Mouse (Mus musculus): Measurements from ENCODE around the gene Dph1.

The Dph1 gene

GRCm38 (mm10) chr11:75133951-75134350, 57.1 kb downstream of the Dph1 start:
- DNase-seq (ENCODE audit: low spot score): peak; percentile 48

- DNase-seq (ENCODE audit: low spot score): no peak
These were observed 57.6 kb downstream of the Dph1 start for GRCm38 (mm10) chr11:75133391-75133790.

DNA sequence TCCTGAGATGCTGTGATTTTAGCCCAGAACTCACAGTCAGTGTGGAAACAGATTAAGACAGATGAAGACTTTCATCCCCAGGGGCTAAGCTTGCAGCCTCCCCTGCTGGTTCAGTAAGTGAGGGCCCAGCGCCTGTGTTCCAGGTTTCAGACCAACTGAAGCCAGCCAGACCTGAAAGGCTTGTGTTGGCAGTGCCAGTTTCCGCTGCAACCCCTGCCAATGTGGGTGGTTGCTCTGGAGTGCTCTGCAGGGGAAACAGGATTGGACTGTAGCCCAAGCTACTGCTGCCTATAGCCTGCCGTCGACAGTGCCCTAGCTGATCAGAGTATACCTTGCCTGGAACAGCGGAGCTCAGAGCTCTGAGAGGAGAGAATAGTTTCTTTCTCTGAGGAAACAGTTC, 58.8 kb downstream of the Dph1 start:
- DNase-seq (ENCODE audit: low spot score): no peak

DNA sequence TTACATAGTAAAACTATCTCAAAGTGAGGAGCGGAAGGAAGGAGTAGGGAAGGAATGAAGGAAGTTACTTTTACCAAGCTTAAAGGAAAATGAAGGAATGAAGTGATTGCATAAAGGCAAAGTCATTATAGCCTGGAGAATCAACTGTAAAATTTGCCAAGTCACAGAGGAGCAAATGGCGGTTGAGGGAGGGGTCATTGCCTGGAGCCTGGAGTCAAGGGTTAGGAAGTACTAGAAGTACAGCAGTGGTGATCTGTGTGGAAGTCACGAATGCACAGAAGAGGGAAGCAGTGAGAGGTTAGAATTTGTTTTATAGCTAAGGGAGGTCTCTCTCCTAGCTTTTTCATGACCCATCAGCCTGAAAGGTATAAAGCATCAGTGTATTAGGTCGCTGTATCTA, 59.7 kb downstream of the Dph1 start:
- no peak for DNase-seq (ENCODE audit: low spot score)

DNA sequence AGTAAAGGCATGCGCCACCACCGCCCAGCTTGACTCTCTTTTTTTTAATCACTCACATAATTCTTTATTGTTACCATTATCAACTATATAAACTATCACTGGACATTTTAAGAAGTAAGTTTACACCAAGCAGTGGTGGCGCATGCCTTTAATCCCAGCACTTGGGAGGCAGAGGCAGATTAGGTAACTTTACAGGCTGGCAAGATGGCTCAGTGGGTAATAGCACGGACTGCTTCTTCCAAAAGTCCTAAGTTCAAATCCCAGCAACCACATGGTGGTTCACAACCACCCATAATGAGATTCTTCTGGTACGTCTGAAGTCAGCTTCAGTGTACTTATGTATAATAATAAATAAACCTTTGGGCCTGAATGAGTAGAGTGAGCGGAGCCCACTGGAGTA, 61.6 kb downstream of the Dph1 start:
- no peak for DNase-seq (ENCODE audit: low spot score)

Measured in retina, embryonic 14.5 days (tissue).